Comparison of ENCODE assay signal across 3 mouse cellular contexts in genomic region chr12:58947879-58948278, GRCm38 (mm10).
"Had no signal": no experiment of that assay in that cellular context is flagged by ENCODE, and none has a peak within 500 bp of the region (broad histone marks: within the 10 kb centered on the region; RNA-seq: fewer than 3 reads in every experiment).

No protein-coding gene starts in this region.

- H3K4me1 ChIP-seq: liver, embryonic 13.5 days had no signal

- H3K36me3 ChIP-seq: liver, embryonic 13.5 days had no signal

- H3K4me3 ChIP-seq: left cerebral cortex, adult 2 months; liver, embryonic 13.5 days had no signal

- H3K4me2 ChIP-seq: liver, embryonic 13.5 days; midbrain, embryonic 11.5 days had no signal

- H3K9ac ChIP-seq: liver, embryonic 13.5 days had no signal

- H3K9me3 ChIP-seq: liver, embryonic 13.5 days had no signal

- H3K27ac ChIP-seq: left cerebral cortex, adult 2 months; liver, embryonic 13.5 days had no signal

- DNase-seq: liver, embryonic 13.5 days had no signal

- H3K27me3 ChIP-seq: liver, embryonic 13.5 days had no signal
